Mouse (Mus musculus) layer of hippocampus, adult 18-20 months (tissue): ENCODE results near the gene Ugt1a9. TPM values are rescaled to one million over a fixed set of nuclear protein-coding genes. Genes with fewer than 3 reads are reported as not detected.
"Not testable (repeated sequence)": the region's sequence is repeated elsewhere in the genome, so short reads cannot be mapped to it uniquely, and the experiment has no call there.

Source experiments
- DNase-seq, 2 experiments: peaks; one replicate each; pipeline ENCODE4 v3.0.0; 2022; ENCODE audit warnings: low spot score in 2 of 2
- total RNA-seq, 2 experiments: library from RNA; stranded (reverse); gene quantifications; 2 replicates each; pipeline ENCODE4 v1.2.3; 2021

Ugt1a9 gene
- total RNA-seq, 2 experiments from 2014 or later: not detected

DNA sequence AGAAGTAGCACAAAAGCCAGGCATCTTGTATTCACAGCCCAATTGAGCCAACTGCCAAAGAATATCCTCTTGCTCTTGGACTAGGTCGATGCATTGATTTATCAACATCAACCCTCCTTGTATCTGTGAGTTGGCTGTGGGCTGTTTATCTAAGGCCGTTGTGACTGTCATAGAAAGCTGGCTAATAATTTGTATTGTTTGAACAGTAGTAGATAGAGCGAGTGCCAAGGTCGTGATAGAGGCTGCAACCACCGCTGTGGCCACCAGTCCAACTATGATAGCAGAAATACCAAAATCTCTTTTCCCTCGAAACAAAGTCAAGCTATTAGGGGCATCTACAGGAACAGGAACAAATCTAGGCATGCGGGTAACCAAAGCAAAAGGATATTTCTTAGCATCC lies 101.6 kb downstream of the Ugt1a9 start:
- not testable (repeated sequence) for DNase-seq

DNA sequence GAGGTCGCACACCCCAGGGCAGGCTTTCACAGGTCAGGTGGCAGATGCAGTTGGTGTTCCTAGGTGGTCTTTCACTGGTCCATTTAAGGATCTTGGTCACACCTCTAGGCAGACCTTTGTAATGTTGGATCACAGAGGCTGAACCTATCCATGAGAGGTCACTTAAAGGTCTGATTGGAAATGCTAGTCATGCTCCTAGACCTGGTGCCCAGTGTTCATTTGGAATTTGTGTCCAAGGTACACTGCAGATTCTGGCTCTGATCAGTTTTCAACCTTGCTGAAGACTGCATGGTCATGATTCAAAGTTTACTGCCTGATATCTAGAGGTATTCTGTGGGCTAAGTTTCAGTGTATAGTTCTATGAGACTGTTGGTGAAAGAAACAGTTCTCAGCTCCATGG lies 109.1 kb downstream of the Ugt1a9 start:
- no peak for DNase-seq

DNA sequence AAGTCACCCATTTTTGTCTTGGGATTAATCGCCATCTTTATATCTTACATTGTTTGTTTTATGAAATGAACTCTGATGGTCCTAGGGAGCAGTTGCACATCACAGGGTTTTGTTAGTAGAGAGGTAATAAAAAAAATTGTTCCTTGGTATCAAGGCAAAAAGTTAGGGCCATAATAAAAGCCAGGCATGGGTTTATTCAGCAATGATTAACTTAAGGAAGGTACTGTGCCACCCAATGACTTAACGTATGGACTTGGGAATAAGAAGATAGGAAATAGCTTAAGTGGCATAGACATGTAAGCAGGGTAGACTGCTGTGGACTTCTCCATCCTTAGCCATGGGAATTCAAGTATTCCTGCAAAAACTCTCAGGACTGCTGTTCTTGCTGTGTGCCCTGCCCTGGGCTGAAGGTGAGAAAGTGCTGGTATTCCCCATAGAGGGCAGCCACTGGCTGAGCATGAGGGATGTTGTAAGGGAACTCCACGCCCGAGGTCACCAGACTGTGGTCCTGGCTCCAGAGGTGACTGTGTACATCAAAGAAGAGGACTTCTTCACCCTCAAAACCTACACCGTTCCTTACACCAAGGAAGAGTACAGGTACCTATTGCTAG lies 115.8 kb downstream of the Ugt1a9 start:
- no peak for DNase-seq

DNA sequence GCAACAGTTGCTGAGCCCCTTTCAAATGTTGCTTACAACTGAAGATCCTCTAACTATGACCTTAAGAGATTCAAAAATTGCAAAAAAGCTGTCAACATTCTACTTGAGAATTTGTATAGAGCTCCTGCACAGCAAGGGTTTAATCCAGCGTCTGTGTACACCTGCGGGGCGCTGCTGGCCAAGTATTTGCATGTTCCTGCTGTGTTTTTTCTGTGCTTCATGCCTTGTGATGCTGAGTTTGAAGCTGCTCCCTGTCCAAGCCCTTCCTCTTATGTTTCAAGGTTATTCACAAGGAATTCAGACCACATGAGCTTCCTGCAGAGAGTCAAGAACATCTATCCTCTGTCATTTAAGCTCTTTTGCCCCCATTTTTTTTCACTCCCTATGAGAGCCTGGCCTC lies 121.5 kb downstream of the Ugt1a9 start:
- DNase-seq: no peak

DNA sequence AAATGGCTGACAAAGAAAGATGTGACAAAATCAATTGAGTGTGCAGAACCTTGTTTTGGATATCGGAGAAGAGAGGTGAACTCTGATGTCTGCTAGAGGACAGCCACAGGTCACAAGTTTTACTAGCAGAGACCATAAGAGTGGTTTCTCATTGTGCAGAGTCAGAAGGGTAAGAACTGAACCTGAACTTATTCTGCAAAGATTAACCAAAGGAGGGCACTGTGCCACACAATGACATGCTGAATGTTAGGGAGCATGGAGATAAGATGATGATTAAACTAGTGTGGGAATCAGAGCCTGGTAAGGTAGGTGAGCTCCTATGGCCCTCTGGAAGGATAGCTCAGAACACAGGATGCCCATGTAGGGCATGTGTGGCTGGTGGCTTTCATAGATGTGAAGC lies 125.1 kb downstream of the Ugt1a9 start:
- no peak for DNase-seq

DNA sequence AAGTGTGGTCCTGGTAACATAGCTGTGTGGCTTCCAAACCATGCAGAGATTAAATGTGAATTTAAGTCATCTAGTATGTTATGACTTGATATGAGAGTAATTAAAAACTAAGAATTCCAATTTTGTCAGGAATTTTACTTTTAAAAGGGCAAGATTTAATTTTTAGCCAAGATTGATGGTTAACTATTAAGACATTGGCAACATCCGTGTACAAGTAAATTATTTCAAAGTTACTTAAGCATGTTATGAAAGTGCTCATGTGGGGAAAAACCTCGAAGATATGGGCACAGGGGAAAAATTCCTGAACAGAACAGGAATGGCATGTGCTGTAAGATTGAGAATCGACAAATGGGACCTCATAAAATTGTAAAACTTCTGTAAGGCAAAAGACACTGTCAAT lies 126.8 kb downstream of the Ugt1a9 start:
- no peak for DNase-seq

DNA sequence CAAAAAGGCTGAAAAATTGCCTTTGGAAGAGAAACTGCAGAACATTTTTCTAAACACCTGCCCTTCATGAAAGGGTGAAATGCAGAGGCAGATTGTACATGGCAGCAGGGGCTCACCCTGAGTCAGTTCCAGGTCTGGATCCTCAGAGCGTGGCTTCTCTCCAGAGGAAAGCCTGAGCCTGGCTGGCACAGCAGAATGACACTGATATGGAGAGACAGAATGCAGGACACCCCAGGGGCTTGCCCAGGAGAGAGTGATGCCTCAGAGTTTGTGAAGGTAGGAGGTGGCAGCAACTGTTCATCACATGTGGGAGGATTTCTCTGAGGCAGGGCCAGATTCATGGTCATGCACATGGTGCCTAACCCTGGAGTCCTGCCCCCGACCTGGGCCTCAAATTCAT lies 129.4 kb downstream of the Ugt1a9 start:
- DNase-seq: no peak

DNA sequence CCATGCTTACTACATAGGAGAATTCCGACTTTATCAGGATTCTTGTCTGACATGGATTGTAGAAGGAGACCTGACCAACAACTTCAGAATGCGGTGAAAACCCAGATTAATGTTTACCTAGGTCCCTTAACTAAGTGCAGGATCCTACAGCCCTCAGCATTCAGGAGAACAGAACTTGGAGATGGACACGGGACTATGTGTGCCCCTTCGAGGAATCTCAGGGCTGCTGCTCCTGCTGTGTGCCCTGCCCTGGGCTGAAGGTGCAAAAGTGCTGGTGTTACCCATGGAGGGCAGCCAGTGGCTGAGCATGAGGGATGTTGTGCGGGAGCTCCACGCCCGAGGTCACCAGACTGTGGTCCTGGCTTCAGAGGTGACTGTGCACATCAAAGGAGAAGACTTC lies 129.9 kb downstream of the Ugt1a9 start, which contains the start of gene Ugt1a2:
Gene Ugt1a2, plus strand, starts transcription at position 146 of the 400 bp plus-strand sequence.
- no peak for DNase-seq

DNA sequence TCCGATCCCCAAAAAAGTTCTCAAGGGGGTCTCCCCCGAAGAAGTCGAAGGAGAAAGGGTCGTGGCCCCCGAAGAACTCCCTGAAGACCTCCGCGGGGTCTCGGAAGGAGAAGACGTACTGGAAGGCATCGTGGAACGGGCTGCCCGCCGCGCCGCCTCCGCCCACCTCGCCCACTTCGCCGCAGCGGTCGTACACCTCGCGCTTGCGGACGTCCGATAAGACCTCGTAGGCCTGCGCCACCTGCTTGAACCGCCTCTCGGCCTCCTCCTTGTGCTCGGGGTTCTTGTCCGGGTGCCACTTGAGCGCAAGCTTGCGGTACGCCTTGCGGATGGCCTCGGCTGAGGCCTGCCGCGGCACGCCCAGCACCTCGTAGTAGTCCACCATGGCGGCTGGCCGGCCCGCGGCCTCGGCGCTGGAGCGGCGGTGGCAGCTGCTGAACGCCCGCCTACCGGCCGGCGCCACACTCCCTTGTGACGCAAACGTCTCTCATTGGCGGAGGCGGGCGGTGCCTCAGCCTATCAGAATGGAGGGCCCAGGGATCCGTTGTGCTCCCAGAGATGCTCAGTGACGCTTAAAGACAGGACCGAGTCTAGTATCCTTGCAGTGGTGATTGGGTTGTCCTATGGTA lies 134.8 kb downstream of the Ugt1a9 start, which contains the start of gene Dnajb3:
Gene Dnajb3, minus strand, starts transcription at position 489 of the 629 bp plus-strand sequence.
- DNase-seq: peak; percentile 83 to 91

DNA sequence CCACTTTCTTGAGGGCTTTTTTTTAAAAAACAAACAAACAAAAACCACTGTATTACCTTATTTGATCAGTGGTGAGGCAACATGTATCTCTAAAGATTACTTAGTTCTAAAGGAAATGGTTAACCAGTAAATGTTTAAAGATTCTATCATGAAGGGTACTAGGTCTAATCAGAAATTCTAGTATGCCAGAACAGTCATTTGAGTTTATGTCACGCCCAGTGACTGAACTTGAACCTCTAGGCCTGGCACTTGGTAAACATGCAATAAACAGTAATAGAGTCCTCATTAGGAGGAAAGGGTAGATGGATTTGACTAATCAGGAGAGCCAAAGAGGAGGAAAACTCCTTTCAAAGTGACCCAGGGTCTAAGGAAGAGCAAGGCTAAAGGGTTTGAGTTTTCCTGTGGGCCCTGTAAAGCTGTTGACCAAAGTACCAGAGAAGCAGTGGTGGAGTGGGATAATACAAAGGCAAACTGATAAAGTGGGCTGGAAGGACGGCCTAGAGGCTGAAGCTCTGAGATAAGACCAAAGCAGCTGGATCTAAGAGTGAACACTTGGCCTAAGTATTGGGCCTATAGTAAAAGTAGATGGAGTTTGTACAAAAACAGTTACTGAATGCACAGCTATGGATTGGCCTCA lies 136.4 kb downstream of the Ugt1a9 start:
- DNase-seq: no peak

DNA sequence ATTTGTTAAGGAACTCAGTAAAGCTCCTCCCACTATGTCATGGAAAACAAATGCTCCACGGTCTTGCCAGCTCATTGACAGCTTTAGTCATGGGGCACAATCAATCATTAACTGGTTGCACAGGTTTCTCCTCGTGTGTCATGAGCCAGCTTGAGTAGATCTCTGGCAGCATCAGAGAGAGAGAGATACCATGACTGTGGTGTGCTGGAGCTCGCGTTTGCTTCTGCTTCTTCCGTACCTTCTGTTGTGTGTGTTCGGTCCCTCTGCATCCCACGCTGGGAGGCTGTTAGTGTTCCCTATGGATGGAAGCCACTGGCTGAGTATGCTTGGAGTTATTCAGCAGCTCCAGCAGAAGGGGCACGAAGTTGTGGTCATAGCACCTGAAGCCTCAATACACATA lies 141.2 kb downstream of the Ugt1a9 start, which contains the start of gene Ugt1a1:
Gene Ugt1a1, plus strand, starts transcription at position 148 of the 400 bp plus-strand sequence.
- DNase-seq: peak in 1 of 2 experiments; percentile 2

DNA sequence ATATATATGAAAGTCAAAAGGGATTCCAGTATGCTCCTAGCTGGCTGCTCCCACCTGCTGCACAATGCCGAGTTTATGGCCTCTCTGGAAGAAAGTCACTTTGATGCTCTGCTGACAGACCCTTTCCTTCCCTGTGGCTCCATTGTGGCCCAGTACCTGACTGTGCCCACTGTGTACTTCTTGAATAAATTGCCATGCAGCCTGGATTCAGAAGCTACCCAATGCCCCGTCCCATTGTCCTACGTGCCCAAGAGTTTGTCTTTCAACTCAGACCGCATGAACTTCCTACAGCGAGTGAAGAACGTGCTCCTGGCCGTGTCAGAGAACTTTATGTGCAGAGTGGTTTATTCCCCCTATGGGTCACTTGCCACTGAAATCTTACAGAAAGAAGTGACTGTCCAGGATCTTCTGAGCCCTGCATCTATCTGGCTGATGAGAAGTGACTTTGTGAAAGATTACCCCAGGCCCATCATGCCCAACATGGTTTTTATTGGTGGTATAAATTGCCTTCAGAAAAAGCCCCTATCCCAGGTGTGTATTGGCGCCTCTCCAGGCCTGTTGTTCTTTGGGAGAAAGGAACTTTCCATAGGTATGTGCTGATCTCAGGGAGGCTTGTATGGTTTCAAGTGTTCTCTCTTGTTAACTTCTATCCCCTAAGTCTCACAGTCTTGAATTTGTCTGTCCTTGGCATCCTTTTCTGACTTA lies 141.9 kb downstream of the Ugt1a9 start:
- DNase-seq: peak in 1 of 2 experiments; percentile 3

DNA sequence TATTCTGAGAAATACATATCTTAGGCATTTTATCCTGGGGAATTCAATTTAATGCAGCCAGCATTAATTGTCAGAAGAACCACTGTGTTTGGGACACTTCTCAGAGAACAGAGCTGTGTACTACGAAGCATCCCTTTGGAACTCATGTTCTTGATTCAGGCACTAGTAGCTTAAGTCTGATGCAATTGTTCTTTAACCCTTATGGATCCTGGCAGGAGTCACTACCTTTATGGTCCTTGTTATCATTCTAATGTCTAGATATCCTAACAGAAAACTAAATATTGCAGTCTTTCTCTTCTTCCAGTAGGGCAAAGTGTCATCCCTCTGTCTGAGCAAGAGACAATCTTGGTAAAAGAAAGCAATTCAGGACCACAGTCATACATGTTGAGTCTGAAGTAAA lies 142.5 kb downstream of the Ugt1a9 start:
- no peak for DNase-seq

DNA sequence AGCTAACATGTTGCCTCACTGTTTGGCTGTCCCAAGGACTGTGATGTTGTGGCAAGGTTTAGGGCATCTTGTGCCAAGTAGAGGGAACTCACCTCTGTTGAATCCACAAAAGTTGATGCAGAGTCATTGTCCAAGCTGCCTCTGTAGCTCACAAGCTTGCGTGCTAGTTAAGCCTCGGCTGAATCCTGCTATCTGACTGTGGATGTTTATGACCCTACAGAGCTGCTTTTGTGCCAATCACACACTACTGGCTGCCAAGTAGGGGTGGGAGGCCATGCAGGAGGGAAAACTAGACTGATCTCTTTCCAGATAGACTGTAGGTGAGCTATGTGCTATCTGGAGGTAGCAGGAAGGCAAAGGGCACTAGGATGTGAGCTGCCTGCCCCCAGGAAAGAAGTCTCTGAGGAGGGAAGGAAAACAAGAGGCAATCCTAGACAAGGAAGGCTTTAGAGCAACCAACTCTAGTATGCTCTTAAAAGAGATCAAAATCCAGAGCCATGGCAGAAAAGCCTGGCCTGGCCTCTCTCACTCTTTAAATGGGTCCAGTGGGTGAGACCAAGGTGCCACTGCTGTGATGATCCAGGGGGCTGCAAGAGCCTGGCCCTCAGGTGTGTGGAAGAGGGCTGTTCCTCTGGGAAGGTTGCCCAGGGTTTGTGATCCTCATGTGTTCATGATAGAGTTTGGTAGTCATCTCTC lies 143.3 kb downstream of the Ugt1a9 start:
- peak in 1 of 2 experiments; percentile 2 for DNase-seq

DNA sequence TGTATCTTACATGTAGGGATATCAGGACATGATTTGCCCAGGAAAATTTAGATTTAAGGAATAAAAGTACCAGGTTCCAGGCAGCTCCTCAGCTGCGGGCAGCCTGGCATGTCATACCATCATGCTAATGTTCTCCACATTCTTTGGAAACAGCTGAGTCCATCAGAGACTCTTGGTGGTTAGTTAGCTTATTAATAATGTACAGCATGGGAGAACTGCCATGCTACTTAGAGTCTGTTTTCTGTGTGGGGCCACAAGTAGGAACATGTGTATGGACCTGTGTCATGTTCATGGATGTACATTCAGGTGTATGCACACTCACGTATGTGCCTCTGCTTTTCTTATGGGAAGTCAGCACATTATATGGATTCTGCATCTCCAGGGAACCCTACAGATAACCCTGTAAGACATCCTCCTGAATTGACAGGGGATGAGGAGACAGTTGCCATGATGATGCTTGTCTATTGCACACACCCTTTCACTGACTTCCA lies 143.9 kb downstream of the Ugt1a9 start:
- no peak for DNase-seq

DNA sequence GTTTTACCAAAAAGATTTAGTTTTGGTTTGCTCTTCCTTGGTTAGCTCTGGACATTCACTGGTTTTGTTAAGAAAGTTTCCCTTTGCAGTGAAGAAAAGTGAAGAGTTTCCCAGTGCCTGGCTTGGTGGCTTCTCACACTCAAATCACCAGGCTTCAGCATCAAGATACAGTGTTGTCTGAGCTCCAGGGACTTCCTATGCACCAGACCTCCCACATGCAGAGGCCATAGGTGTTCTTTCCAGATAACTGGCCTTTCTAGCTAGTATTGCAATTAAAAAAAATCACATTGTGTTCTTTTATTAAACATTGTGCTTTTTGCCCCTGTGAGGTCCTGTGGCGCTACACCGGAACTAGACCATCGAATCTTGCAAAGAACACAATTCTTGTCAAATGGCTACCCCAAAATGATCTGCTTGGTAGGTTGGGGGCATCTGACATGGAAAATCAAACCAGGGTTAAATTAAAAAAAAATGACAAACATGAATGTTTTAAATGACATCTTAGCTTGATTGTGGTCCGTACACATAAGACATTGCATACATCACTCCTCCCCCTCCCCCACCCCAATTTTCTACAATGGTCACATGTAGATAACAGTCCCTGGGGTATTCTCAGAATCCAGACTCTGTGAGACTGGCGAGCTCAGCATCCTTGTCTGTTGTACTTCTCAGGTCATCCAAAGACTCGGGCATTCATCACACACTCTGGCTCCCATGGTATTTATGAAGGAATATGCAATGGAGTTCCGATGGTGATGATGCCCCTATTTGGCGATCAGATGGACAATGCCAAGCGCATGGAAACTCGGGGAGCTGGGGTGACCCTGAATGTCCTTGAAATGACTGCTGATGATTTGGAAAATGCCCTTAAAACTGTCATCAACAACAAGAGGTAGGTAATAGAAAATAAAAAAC lies 145.1 kb downstream of the Ugt1a9 start:
- no peak for DNase-seq

DNA sequence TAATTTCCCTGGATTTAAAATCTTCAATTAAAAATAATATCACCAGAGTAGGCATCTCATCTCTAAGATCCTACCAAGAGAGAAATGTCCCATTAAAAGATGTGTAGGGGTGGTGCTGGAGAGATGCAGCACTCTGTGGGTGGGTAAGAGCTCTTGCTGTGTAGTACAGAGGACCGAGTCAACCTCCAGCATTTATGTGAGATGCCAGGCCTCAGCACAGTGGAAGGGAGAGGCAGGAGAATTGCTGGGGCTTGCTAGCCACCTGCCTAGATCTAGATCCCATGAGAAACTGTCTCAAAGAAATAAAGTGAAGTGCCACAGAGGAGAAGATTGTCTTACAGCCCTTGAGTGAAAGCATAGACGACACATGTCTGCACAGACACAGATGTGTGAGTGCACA lies 146.0 kb downstream of the Ugt1a9 start:
- no peak for DNase-seq

DNA sequence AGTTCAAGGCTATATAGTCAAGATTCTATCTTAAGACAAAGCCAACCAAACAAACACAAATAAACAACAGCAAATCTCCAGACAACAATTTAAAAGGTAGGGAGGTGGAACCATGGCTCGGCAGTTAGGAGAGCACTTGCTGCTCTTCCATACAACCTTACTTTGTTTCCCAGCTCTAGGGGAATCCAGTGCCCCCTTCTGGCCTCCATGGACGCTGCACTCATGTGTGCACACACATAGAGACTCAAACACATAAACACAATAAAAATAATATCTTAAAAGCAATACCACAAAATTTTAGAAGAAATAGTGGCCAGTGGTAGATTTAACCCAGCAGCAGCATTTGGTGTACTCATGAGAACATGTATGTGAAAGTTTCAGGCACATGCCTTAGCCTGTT lies 146.5 kb downstream of the Ugt1a9 start:
- DNase-seq: peak in 1 of 2 experiments; percentile 1

DNA sequence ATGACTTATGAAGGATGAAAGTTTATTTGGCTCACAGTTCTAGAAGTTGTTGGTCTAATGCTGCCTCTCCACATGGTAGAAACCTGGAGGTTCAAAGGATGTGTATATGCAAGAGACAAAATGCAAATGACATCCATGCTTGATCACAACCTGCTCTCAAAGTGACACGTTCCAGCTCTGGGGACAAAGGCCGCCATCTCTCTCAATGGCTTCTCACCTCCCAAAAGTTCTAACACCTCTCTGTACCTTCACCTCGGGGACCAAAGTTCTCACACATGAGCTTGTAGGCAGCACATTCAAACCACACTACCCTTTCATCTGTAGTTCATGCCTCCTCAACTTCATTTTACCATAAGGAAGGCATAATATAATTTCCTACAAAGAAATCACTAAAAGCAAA lies 147.0 kb downstream of the Ugt1a9 start:
- DNase-seq: peak in 1 of 2 experiments; percentile 2

DNA sequence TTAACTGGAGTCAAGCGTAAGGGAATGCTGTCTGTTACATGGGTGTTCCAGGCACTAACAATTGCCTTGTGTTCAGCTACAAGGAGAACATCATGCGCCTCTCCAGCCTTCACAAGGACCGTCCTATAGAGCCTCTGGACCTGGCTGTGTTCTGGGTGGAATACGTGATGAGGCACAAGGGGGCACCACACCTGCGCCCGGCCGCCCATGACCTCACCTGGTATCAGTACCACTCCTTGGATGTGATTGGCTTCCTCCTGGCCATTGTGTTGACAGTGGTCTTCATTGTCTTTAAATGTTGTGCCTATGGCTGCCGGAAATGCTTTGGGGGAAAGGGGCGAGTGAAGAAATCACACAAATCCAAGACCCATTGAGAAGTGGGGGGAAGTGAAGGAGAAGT lies 147.5 kb downstream of the Ugt1a9 start:
- peak in 1 of 2 experiments; percentile 15 for DNase-seq
